Mouse (Mus musculus) inflammation-experienced regulatory T-cells, adult 6 months (primary cell): Measurements from ENCODE around the gene Nhsl1. TPM values are rescaled to one million over a fixed set of nuclear protein-coding genes. Genes with fewer than 3 reads are reported as not detected.

ENCODE experiments used
- ATAC-seq: one replicate; pipeline ENCODE4 v1.8.0; 2017
- polyA plus RNA-seq, 3 experiments: library from polyadenylated mRNA; unstranded; fragments of 100-300 nt; shearing (Covaris generic); gene quantifications; one replicate each; pipeline ENCODE4 v1.2.1; 2017

Gene Nhsl1
- polyA plus RNA-seq = 1 to 10 TPM in 2 of 3 experiments, not detected in 1; 1.4 to 2.2 TPM

- no peak for ATAC-seq
Measured at GRCm38 (mm10) chr10:18318916-18319481, at the start of gene Nhsl1. Nhsl1 (plus strand) TSS chr10:18318985.

DNA sequence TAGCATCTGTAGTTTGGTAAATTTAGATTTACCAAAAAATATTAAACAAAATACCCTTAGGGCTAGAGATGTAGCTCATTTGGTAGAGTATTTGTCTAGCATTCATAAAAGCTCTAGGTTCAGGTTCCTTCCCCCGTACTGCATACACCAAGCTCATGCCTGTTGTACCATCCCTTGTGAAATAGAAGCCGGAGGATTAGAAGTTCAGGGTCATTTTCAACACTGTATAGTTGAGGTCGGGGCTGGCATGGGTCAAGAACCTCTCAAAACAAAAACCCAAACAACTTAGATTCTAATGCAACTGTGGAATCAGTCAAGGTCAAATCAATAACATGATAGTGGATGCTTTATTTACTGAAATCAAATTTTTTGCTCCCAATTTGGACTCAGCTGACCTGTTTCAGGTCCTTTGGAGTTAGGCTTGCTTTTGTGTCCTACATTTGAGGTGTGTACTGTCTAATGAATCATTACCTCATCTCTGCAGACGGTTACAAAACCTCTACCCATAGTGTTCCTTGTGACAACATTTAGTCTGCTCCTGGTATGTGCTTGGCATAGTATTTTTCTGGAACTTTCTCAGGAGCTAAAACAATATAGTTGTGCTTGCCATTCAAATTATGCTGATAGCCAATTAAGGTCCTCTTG lies 42.6 kb upstream of the Nhsl1 start:
- ATAC-seq = no peak

GRCm38 (mm10) chr10:18283991-18284390 lies 34.8 kb upstream of the Nhsl1 start:
- ATAC-seq = no peak

DNA sequence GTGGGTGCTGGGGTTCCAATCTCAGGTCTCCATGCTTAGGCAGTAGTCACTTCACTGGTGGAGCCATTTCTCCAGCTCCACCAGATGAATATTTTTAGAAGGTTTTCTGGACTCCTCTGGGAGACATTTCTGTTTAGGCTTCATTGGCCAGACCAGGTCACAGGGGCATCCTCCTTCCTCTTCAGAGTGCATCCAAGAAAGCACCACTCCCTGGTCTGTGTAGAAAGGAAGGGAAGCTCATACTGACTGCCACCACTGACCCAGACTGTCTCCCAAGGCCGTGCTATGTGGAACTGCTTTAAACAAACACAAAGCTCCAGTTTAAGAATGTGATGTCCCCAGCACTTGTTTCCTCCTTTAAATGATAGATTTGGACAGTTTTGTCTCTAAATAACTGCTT lies 29.3 kb upstream of the Nhsl1 start:
- no peak for ATAC-seq

- ATAC-seq = no peak
Measured at GRCm38 (mm10) chr10:18305106-18305505, 13.7 kb upstream of the Nhsl1 start.

- ATAC-seq = no peak
Measured at GRCm38 (mm10) chr10:18315071-18315470, 3.7 kb upstream of the Nhsl1 start.

DNA sequence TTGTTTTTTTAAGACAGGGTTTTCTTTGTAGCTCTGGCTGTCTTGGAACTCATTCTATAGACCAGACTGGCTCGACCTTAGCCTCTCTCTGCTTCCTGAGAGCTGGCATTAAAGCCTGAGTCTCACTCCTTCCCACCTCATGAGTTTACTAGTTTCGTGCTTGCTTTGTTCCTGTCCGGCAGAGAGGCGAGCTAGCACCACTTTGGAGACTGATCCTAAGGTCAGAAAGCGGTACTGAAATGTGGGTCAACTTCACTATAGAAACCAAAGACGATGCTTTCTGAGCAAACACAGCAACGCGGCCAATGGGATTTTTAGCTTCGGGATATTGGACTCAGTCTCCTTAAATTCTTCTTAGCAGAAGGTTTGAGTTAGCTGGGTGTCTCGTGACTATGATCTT lies 1.3 kb upstream of the Nhsl1 start:
- ATAC-seq = no peak

DNA sequence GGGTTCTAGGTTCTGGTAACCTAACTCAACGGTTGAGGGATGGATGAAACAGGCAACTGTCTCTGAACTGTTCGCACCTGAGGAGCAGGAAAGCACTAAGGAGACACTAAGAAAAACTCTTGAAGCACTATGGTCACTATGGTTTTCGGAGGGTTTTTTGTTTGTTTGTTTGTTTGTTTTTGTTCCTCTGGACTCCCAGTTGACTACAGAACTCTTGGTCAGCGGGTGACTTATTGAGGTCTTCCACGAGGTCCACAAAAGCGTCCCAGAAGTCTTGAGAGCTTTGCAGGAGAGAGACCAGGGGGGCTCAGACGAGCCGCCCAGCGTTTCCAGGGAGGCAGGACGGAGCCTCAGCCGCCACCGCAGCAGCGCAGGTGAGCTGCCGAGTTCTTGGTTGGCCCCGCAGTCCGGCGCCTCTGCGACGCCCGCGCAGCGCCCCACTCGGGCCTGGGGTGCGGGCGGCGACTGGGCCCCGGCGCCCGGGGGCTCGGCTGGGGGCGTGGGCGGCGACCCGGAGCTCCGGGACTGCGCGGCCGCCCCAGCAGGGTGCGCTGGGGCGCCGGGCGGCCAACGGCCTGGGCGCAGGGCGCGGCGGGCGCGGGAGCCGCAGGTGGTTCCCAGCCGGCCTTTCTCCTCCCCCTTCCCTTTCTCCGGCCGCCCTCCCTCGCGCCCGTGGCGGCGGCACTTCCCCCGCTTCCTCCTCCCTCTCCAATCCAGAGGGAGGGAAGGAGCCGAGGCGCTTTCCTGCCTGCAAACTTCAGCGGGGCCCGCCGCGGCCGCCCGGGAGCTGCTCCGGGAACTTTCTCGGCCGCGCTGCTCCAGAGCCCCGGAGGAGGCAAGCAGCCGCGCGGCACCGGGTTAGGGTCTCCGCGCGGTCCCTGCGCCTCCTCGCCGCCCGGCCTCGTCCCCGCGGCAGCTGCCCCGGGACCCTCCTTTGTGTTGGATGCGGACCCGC lies 547 bp upstream of the Nhsl1 start:
- no peak for ATAC-seq

DNA sequence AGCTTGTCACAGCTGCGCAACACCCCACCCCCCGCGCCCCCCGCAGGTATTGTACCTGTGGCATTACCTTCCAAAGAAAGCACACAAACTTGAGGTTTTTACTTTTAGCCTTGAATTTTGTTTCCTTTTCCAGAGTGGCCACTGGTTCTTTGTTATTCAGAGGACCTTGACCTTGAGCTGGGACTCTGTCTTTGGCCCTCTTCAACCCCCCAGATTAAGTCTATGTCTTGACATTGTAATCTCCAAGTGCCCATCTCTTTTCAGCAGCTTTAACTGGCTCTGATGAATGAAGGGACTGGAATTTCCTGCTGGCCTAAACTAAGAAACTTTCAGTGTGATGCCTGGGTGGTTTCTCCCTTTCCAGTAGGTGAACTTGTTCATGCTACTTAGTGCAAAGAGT lies 906 bp downstream of the Nhsl1 start:
- no peak for ATAC-seq

GRCm38 (mm10) chr10:18321861-18322260 lies 3.1 kb downstream of the Nhsl1 start:
- no peak for ATAC-seq

- no peak for ATAC-seq
Measured at GRCm38 (mm10) chr10:18323701-18324100, 4.9 kb downstream of the Nhsl1 start.

DNA sequence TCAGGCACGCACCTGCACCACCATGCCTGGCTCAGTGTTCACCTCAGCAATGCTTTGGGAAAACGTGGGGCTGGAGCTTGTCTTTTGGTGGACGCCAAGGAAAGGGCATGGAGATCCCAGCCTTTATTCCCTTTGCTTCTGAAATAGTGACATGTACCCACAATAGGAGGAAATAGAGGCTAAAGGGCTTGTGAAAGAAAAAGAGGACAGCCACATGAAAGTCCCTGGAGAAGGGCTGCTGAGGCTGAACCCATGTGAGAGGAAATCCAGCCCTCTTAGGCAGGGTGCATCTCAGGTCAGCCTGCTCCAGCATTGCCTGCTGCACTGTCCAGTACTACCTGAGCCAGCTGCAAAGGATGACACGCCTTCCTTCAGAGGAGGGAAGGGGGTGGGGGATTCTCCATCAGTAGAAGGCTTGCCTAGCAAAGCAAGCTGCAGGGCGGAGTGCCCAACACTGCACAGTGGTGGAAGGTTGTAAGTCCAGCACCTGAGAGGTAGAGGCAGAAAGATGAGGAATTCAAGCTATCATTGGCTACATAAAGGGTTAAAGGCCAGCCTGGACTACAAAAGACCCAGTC lies 9.6 kb downstream of the Nhsl1 start:
- no peak for ATAC-seq

DNA sequence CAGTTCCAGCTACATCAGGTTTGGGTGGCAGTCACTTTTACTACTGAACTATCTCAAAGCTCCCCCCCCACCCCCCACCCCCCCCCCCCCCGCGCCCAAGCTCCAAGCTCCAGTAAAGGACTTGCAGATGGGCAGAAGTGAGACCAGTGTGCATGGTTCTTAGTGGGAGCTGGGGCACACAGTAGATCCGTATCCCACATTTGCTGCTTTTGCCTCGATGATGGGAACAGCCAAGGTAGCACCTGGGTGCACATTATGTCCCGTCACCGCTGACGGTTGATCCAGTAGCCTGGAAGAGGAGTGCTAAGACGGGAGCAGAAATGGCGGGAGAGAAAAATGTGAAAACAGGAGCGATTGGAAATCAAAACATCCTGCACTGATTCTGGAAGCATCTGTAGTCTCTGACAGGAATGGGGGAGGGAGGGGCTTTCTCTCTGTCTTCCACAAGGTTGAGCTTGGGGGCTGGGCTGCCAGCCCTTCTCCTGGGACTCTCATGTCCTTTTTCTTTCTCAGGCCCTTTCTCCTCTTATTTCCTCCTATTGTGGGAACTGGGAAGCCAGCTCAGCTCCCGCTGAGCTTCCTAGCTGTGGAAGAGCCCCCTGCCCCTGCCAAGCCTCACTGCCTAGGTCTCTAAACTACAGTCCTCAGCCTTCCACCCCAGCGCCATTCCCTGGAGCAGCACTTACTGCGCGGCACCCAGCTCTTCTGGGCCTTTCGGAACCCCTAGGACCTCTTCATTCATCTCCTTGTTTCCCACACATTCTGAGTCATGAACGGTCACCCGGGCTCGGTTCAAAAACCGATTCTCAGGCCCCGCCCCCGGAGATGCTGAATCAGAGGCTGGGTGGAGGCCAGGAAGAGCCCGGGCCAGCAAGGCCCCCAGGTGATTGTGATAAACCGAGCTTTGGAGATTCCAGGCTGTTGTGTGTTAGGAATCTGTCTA lies 10.6 kb downstream of the Nhsl1 start:
- no peak for ATAC-seq

- no peak for ATAC-seq
Measured at GRCm38 (mm10) chr10:18330445-18330844, 11.7 kb downstream of the Nhsl1 start.

DNA sequence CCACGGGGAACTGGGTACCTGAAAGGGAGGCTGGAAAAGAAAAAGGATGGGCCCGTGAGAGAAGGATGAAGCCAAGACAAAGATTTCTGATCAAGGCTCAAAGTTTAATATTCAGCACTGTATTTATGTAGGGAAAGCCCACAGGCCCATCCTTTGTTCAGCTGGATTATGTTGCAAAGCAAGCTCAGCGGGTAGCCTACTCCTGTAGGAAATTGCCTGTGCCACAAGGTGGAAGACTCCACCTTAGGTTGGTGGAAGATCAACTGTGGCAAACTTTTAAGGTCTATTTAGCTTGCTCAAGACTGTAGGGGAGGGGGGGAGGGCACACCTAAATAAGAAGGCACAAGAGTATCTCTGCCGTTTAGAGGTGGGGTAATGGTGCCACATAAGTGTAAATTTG lies 14.8 kb downstream of the Nhsl1 start:
- no peak for ATAC-seq

GRCm38 (mm10) chr10:18334176-18334575 lies 15.4 kb downstream of the Nhsl1 start:
- ATAC-seq = no peak

- ATAC-seq = no peak
Measured at GRCm38 (mm10) chr10:18334734-18335133, 15.9 kb downstream of the Nhsl1 start.

DNA sequence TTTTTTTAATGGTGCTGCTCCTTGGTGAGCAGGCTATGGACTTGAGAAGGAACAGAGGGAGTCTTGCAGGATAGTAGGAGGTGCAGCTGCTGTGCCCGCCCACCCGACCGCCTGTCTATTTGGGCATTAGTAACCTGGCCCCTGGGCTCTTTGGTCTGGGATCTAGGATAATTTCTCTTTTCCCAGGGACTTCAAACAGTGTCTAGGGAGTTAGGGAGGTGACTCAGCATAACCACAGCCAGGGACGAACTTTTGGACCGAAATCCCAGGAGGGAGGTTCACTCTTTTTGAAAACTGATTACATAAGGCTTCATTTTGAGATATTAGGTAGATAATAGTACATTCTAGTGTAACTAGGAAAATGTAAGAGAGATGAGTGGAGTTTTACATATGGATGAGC lies 18.9 kb downstream of the Nhsl1 start:
- no peak for ATAC-seq

- ATAC-seq = no peak
Measured at GRCm38 (mm10) chr10:18339386-18339785, 20.6 kb downstream of the Nhsl1 start.

DNA sequence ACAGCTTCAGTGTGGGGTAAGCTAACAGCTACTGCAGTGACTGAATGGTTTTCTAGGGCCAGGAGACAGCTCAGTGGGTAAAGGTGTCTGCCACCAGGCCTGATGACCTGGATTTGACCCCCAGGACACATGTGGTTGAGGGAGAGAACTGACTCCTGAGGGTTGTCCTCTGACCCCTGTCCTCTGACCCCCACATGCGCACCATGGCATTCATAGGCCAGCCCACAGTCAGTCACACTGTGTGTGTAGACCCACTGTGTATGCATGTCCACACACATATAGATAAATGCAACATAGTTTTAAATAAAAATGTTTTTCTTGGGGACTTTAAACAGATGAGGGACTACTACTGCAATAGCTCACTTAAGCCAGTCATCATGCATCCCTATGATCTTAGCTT lies 22.1 kb downstream of the Nhsl1 start:
- ATAC-seq = no peak

DNA sequence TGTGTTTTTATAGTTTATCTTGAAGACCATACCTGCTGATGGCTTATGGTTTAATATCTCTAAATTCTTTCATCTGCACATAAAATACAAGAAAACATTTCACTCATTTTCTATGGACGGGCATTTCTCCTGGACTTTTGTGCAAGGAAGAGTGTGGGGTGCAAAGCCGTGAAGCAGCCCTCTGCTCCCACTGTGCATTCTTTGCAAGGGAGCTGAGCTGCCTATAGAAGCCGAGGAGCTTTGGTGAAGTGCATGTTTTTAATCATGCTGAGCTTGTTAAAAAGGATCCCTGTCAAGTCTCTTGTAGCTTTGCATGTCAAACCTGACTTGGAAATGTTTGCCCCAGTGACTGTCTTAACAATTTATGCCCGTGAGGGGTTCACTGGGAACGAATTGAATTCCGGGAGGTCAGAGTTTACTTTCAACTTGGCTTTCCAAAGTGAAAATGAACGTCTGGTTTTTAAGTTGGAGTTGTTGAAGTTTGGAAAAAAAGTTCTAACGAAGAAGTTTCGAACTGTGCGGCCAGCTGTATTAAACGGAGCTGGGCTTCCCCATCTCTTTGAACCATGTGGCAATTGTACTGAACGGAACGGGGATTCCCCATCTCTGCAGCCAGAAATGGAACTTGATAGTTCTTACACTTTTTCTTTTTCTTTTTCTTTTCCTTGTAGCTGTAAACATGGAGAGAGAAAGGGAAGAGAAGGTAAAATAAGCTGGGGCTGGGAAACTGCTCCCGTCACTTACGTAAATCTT lies 22.8 kb downstream of the Nhsl1 start:
- no peak for ATAC-seq
